Mouse (Mus musculus) fibroblast of lung, adult 2 months (primary cell): Measurements from ENCODE around the gene Nxpe5.

ENCODE experiments used
- DNase-seq: peaks from one replicate; pipeline ENCODE4 v3.0.0-alpha.2; 2011; ENCODE audit warnings: low read depth

Nxpe5 gene

DNA sequence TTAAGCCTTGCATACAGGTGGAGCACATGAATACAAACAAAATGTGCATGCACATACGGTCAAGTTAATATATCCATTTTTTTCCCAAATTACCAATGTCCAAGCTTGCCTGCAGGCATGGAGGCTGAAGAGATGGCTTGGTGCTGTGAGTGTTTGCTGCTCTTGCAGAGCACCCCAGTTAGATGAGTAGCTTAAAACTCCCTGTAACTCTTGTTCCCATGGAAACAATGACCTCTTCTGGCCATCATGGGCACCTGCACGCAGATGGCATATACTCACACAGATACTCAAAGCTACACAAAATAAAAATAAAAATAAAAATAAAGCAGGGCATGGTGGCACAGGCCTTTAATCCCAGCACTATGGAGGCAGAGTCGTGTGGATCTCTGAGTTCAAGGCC is 27.4 kb downstream of the Nxpe5 start:
- DNase-seq, result no peak

DNA sequence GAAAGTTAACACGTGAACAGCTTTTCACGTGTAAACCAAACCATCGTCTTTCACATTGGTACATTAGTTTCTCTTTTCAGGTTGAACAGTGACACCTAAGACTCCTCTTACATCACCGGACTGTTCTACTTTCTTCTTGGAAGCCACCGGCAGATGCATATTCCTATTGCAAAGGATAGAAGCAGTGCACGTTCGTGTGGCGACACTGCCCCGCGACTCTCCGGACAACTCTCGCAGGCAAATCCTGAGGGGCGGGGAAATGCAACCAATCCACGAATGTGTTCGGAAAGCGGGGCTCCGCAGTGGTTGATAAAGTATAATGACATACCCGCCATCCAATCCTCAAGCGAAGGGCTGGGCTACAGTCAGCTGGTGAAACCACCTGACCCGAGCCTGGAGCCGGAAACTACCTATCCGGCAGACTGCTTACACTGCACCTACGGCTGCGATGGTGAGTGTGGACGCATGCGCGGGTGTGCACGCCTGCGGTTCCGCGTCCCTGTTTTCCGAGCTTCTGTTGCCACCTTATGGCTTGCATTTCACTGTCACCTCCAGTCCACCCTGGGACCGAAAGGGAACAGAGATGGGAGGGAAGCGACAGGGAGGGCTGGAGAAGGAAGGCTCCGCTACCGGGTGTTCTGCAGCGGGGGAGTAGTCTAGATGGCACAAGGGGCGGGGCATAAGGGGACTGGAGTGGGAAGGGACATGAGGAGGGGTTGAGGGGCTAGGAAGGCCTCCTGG is 29.8 kb downstream of the Nxpe5 start, which contains the start of gene Lamtor4:
Gene Lamtor4, plus strand, starts transcription at position 130 of the 741 bp plus-strand sequence.
- peak; percentile 97 for DNase-seq

DNA sequence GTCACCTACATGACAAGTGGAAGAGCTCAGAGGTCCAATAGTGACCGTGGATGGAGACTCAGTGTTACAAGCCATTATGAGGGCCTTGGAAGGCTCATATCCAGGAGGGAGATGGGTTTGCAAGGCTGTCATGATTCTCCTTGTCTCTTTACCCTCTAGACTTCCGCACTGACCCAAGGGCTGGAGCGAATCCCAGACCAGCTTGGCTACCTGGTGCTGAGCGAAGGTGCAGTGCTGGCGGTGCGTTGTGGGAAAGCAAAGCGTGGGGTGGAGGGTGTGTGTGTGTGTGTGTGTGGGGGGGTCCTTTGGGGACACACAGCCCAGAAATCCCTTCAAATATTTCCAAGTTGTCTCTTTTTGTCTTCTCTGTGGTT is 30.4 kb downstream of the Nxpe5 start:
- DNase-seq, result no peak

DNA sequence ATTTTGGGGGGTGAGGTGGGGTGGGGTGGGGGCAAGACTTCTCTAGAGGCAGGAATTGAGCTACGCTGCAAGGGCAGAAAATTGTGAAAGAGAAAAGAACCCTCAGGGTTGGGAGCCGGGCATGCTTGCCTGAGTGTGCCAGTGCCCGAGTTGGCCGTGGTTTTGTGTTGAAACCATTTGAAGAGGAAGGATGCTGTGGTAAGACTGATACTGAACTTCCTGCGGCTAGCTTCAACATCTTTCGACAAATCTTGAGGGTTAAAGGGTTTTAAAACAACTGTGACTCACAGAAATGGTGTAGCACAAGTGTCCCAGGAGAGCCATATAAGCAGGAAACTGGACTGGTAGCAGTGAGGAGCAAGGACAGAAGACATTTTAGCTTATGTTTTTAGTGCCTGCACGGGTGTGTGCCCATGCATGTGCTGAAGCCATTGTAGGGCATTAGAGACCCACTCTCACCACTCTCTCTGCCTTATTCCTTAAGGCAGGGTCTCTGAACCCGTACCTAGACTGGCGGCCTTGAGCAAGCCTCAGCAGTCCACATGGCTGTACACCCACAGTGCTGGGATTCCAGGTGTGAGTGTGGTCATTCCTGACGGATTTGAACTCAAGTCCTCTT is 31.4 kb downstream of the Nxpe5 start:
- DNase-seq, result no peak

DNA sequence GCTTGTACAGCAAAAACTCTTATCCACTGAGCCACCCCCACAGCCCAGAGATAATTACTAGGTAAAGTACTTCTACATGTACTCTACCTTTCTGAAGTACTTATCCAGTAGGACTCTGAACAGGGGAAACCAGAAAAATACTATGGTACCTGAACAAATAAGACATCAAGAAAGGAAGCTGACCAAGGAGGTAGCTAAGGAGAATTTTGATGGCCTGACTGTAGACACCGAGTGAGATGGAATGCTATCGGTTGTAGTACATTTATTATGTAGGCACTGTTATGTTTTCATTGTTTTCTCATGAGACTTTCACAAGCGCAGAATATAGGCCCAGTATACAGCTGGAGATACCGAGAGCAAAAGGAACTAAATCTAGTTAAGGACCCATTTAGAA is 31.9 kb downstream of the Nxpe5 start:
- DNase-seq, result no peak

DNA sequence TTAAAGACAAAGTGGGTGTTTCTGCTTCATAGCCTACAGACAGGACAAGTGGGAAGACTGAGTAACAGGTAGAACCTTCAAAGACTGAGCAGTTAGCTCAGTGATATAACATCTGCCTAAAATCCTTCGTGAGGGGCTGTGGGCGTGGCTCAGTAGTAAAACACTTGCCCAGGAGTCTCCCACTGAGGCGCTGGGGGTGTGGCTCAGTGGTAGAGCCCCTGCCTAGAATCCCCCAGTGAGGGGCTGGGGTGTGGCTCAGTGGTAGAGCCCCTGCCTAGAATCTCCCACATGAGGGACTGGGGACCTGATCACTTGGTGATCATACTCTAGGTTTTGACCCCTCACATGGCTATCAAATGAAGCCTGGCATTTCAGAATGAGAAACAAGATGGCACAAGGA is 32.4 kb downstream of the Nxpe5 start:
- no peak for DNase-seq

DNA sequence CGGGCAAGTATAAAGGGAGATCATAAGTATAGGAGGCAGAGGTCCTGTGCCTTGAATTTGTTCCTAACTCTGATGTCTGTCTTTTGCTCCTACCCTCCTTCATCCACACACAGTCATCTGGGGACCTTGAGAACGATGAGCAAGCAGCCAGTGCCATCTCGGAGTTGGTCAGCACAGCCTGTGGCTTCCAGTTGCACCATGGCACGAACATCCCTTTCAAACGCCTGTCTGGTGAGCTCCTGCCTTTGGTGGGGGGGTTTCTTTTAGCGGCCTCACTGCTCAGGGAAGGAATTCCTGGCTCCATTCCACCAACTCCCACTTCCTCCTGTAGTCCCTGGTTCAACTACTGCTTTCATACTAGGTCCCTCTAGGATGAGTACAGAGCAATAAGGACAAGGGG is 32.8 kb downstream of the Nxpe5 start:
- no peak for DNase-seq

DNA sequence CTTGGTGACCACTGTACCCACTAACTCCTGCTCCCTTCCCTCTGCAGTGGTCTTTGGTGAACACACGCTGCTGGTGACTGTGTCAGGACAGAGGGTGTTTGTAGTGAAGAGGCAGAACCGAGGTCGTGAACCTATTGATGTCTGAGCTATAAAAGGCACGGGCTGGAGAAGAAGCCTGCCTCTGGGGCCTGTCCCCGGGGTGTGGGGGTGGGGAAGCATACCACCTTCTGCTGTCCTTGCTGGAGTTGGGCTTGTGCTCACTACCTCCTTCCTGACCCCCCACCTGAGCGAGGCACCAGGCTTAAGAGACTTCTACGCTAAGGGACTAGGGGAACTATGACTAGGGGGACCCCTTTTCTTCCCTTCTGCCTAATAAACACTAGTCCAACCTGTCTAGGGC is 33.3 kb downstream of the Nxpe5 start:
- no peak for DNase-seq

DNA sequence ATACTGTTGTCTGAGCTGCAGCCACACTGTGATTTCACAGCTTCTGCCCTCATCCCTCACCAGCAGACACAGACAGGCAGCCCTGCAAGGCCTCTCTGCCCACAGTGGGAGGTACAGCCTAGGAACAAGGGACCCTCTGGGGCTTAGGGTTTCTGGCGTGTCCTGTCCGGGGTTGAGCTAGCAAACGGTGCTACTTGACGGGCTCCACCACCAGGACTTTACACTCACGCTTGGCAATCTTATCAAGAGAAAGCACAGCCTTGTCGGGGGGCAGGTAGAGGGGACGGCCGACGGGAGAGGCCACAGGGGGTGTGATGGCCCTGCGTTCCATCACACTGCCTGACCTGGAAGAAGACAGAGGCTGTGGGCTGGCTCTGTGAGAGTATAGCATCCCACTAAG is 34.4 kb downstream of the Nxpe5 start:
- no peak for DNase-seq

DNA sequence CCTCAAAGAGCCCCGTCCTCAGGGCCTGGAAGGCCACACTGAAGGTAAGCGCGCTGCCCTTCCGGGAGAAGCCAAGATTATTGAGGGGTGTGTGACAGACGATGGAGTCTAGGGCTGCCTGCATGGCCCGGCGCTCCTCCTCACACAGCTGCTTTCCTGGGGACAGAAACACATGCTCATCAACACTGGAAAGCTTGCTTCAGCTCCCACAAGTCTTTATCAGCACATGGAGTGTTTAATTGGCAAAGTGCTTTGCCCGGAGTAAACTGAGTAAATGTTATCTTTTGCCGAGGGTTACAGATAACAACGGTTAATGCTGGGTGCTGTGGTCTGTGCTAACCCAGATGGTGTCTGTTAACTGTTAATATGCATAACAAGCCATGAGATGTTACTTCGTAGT is 35.1 kb downstream of the Nxpe5 start:
- no peak for DNase-seq

DNA sequence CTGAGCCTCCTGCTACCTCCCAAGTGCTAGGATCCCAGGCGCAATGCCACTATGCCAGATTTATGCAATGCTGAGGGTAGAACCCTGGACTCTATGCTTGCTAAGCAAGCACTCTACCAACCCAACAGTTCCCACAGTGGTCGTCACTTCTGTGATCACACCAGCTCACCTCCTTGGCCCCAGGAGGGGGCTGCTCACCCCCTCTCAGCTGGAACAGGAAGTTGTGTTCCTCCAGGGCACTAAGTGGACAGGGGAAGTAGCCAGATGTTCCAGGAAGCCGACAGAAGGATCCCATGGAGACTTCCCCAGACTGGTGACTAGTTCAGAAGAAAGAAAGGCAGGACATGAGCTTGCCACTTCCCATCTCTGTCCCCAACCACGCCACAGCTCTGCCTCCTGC is 36.3 kb downstream of the Nxpe5 start:
- no peak for DNase-seq

DNA sequence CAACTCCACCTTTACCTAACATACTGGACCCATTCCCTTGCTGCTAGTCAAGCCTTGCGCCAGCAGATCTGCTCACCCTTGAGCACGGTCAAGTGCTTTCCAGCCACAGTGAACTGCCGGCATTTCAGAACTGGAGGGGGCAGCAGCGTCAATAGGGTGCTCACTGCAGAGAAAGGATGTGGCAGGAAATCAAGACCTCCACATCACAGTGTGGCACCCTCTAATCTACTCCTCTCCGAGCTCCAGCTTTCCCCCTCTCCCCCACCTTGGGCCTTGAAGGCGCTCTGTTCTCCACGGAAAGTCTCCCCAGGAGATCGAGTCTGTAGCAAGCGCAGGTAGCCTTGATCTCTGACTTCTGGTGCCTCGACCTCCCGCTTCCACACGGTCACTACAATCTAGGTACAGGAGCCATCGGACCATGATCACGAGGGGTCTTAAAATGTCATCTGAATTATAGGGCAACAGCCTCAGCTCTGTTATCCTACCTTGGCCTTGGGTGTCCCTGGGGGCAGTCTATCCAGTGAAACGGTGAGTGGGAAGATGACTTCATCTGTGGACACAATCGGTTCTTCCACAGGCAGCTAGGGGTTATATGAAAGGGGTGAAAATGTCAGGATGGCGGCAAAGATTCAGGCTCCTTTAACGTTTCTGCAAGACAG is 37.0 kb downstream of the Nxpe5 start:
- DNase-seq, result no peak

DNA sequence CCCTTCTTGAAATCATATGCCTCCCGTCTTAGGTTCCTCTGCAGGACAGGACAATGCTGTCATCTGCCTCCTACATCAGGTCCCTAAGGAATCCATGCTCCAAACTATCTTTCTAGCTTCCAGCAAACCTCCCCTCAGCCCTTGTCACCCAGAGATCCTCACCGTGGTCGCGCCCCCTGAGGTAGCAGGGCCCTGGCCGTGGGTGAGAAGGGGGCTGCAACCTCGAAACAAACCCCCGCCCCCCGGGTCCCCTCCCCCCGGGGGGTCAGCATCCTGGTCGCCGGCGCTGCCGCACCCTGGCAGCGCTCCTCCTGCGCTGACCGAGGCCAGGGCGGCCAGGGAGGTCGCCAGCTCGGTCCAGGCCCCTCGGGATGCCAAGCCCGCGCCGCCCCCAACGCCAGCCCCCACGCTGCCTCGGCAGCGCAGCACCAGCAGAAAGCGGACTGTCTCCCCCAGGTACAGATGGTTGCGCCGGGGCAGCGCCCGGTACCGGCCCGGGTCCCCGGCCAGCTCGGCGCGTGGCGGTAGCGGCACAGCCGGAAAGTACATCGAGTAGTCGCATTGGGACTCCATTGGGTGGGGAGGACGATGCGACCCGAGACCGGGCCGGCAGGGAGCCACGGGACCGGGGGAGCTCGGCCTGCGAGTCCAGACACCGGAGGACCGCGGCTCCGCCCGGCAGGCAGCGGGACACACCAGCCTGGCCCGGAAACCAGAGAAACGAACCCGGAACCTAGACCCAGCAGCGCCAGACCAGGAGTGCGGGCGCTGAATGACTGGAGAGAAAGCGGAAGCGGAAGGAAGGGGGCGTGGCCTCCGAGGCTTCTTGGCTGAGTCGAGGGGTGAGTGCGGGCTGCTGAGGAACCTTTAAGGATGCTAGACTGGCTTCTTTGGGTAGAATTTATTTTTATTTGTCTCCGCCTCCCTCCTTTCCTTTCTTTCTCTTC is 37.8 kb downstream of the Nxpe5 start, which contains the start of gene BC037034:
Gene BC037034, minus strand, starts transcription at position 774 of the 947 bp plus-strand sequence.
- peak; percentile 66 for DNase-seq

DNA sequence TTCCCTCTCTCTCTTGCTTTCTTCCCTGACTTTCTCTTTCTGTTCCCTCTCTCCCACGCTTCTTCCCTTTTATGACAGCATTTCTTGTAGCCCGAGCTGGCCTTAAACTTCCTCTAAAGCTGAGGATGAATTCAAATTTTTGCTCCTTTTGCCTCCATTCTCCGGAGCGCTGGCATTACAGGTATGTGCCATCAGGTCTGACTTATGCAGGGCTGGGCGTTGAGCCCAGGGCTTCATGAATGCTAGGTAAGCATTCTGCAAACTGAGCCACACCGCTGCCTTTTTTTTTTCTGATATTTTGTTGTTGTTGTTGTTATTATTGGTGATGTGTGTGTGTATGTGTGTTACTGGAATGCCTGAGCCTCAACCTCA is 38.5 kb downstream of the Nxpe5 start:
- no peak for DNase-seq

DNA sequence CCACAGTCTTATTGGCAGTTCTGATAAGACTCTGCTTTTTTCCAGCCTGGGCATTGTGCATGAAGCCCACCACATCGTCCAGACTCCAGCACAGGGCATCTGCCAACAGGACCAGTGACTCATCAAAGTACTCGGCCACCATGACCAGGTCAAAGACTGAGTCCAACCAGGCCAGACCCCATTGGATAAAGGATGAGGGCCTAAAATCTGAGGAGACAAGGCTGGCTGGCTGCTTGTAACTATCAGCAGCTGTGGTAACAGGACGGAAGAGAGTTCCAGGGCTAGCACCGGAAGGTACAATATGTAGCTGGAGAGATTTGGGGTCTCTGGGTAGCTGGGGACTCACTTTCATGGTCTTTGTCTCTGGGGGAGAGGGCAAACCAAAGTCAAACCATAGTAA is 40.0 kb downstream of the Nxpe5 start:
- no peak for DNase-seq

DNA sequence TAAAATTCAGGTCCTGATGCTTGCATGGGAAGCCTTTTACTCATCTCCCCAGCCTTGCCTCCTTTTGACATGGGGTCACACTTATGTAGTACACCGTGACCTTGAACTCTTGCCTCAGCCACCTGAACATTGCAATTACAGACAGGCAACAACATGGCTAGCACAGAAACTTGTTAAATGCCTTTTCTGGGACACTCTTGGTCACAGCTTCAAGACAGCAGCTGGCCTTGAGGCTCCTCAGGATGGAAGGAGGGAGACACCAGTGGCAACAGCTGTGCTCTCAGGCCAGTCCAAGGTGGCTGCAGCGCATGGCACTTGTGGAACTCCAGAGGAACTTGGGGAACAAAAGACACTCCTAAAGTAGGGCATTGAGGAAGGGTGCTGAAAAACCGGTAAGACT is 41.4 kb downstream of the Nxpe5 start:
- no peak for DNase-seq

DNA sequence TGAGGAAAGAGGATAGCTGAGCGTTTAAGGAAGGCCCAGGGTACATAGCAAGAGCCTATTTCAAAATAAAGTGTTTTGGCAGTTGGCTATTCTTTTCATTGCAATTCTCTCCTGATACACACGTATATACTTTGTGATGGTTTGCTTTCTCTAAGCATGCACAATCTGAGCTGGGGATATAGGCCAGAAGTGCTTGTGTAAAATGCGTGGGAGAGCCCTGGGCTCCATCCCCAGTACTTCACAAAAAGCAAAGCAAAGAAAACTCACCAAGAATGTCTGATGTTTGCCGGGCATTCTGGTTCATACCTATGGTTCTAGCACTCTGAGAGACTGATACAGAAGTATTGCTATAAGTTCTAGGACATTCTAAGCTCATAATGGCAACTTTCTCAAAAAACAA is 43.3 kb downstream of the Nxpe5 start:
- DNase-seq, result no peak

DNA sequence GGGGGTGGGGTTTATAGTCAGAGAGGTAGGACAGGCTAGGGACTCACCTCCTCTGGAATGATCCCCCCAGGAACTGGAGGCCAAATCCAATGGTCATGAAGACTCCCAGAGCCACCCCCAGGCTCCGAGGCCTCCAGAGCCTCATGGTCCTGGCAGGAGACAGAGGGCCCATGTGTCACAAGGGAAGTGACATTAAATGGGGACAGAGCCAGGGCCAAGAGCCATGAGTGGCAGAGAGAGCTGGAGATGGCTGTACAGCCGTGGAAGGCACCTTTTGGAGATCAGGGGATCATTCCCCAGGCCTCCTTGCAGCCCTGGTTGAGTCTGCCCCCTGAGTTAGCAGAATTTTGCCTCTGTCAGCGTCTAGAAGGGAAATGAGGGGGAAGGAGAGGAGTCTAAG is 45.5 kb downstream of the Nxpe5 start:
- no peak for DNase-seq

DNA sequence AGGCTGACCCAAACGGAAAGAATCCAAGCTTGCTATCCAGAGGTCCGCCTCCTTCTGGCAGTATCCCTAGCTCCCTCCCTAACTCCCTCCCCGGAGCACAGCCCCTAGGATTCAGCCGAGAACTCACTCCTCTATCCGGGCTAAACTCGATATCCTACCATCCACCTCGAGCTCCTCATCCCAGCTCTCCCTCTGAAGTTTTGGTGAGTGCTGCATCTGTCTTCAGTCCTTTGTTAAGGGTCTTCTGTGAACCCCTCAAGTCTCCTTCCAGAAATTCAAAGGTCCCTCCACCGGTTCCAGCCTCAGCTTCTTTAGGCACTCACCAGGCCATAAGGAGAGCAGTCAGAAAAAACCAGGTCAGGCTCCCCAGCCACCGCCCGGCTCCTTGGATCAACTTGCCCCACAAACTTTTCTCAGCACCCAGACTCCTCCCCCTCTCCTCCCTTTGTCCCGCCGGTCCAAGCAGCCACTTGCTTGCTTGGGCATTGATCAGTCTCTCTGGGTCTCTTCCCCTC is 46.8 kb downstream of the Nxpe5 start, which contains the start of gene Gal3st4:
Gene Gal3st4, minus strand, starts transcription at position 432 of the 515 bp plus-strand sequence.
- DNase-seq, result peak; percentile 45

DNA sequence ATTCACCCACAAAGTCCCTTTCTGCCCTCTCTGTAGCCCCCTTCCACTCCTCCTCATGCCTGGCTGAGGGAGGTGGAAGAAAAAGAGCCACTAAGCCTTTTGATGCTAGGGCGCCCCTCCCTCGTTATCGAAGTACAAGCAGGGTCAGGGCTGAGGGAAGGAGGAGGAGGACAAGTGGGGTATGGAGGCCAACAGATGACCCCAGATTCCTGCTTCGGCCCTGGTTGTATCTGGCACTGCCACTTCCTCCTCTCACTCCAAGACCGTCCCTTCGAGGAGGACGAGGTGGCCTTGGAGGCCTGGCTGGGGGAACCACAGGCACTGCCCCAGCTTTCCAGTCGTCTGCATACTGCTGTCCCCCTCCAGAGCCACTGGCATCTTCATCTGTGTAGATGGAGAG is 48.5 kb downstream of the Nxpe5 start:
- no peak for DNase-seq

DNA sequence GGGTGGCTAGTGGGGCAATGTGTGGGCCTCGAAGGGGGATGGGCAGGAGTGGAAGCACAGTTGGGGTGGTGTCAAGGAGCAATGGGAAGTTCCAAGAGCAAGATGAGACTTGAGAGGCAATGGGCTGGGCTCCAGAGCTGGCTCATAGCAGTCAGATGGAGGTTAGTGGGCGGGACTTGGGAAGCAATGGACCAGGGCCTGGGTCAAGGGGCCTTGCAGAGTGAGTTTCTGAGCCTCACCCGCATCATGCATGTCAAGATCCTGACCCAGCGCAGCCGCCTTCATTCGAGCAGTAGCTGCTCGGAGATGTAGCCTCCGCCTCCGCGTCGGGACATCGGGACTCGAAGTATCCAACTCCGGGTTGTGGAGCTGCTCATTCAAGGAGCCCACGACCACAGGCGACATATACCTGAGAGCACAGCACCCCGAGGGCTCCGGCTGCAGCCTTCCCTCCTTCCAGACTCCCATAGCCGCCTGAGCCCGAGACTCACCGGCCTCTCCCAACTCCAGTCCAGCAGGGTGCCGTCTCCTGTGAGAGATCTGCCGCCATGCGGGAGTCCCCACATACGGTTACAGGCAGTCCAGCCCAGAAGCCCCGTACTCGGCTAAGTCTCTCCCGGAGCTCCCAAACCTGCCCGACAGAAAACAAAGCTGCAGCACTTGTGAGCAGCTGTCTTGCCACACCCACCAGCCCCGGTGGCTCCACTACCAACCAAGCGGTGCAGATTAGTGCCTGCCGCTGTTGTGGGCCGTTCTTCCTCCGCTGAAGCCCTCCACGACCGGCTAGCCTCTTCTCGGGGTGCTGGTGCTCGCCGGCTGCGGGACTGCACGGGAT is 49.7 kb downstream of the Nxpe5 start:
- no peak for DNase-seq
